Mouse (Mus musculus) lung, embryonic 14.5 days (tissue): ENCODE data around the gene Gm10334. TPM values are rescaled to one million over a fixed set of nuclear protein-coding genes. Genes with fewer than 3 reads are reported as not detected.
"Not testable (repeated sequence)": the region's sequence is repeated elsewhere in the genome, so short reads cannot be mapped to it uniquely, and the experiment has no call there.

Experiments used
- ATAC-seq: fragments of 200-750 bp; cut with Nextera tagmentation; 2 replicates; pipeline ENCODE4 v1.8.0; 2017; ENCODE audit warnings: mild to moderate bottlenecking, moderate TSS enrichment, moderate library complexity; ENCODE audit not compliant: insufficient read depth
- DNase-seq: peaks from one replicate; pipeline ENCODE4 v3.0.0-alpha.2; 2015
- H3K27ac ChIP-seq: fragments of 300-500 bp; sonication (generic); 2 replicates; pipeline ENCODE4 v1.5.1; 2014; ENCODE audit warnings: low read depth, mild to moderate bottlenecking, moderate library complexity
- H3K27me3 ChIP-seq: fragments of 300-500 bp; sonication (generic); 2 replicates; pipeline ENCODE4 v1.6.1; 2014; ENCODE audit warnings: low read length, control low read depth; ENCODE audit not compliant: insufficient read depth
- H3K36me3 ChIP-seq: fragments of 300-500 bp; sonication (generic); 2 replicates; pipeline ENCODE4 v1.6.1; 2014; ENCODE audit warnings: control low read depth; ENCODE audit not compliant: insufficient read depth
- H3K4me1 ChIP-seq: fragments of 300-500 bp; sonication (generic); 2 replicates; pipeline ENCODE4 v1.6.1; 2014; ENCODE audit warnings: antibody characterized with exemption, control low read depth; ENCODE audit not compliant: insufficient read depth
- H3K4me2 ChIP-seq: fragments of 300-500 bp; sonication (generic); 2 replicates; pipeline ENCODE4 v1.6.1; 2014; ENCODE audit warnings: mild to moderate bottlenecking
- H3K4me3 ChIP-seq: fragments of 300-500 bp; sonication (generic); 2 replicates; pipeline ENCODE4 v1.5.1; 2014; ENCODE audit warnings: low read depth, low read length
- H3K9ac ChIP-seq: fragments of 300-500 bp; sonication (generic); 2 replicates; pipeline ENCODE4 v1.6.1; 2014
- H3K9me3 ChIP-seq: fragments of 300-500 bp; sonication (generic); 2 replicates; pipeline ENCODE4 v1.6.1; 2016; ENCODE audit warnings: low read depth, low read length, control low read depth
- WGBS: fragments of 180-500 bp; shearing (Covaris S2); extraction: QIAGEN DNeasy Blood & Tissue Kit; methylation state at CpG from one replicate; pipeline ENCODE4 v1.1.7; 2014; 5-methylcytosine and 5-hydroxymethylcytosine counted together
- polyA plus RNA-seq: library from polyadenylated mRNA; unstranded; fragments of >200 nt; fragmentation: Nextera tagmentation; extraction: Ambion mirVana; gene quantifications from 2 replicates; pipeline ENCODE4 v1.2.1, GENCODE M21; 2014

Gm10334 gene
- not detected in 2 replicates for polyA plus RNA-seq

GRCm38 (mm10) chr6:41446045-41446444 lies at the start of gene Gm10334:
Gm10334 (minus strand) TSS chr6:41446145.
- not testable (repeated sequence) for DNase-seq, H3K36me3 ChIP-seq, H3K27me3 ChIP-seq, H3K4me3 ChIP-seq, H3K27ac ChIP-seq, H3K9ac ChIP-seq, H3K4me2 ChIP-seq, ATAC-seq, H3K9me3 ChIP-seq, H3K4me1 ChIP-seq

GRCm38 (mm10) chr6:41458632-41459031 lies 12.7 kb upstream of the Gm10334 start, which contains the start of gene Prss1:
Prss1 (plus strand) TSS chr6:41458932.
- not testable (repeated sequence) for H3K4me1 ChIP-seq, H3K4me3 ChIP-seq, H3K27ac ChIP-seq, H3K9ac ChIP-seq, H3K4me2 ChIP-seq, H3K9me3 ChIP-seq, ATAC-seq, DNase-seq, H3K27me3 ChIP-seq, H3K36me3 ChIP-seq

GRCm38 (mm10) chr6:41442261-41442660 lies 3.7 kb downstream of the Gm10334 start:
- H3K9ac ChIP-seq, DNase-seq, H3K9me3 ChIP-seq, H3K27ac ChIP-seq, ATAC-seq, H3K4me2 ChIP-seq, H3K4me3 ChIP-seq, H3K4me1 ChIP-seq, H3K27me3 ChIP-seq, H3K36me3 ChIP-seq: not testable (repeated sequence)
- 82% methylated on average over 2 of the region's 2 CpGs for WGBS

Other genes with a start within 250 kb of the Gm10334 start
- gene Try4, start 143.9 kb downstream of the Gm10334 start, polyA plus RNA-seq: not detected in 2 replicates
- not detected in 2 replicates for gene Try5, start 129.3 kb downstream of the Gm10334 start, polyA plus RNA-seq
- not detected in 2 replicates for gene Try10, start 92.0 kb downstream of the Gm10334 start, polyA plus RNA-seq
- gene Prss3, start 68.5 kb downstream of the Gm10334 start, polyA plus RNA-seq: not detected in 2 replicates
- gene Gm5771, start 53.8 kb downstream of the Gm10334 start, polyA plus RNA-seq: not detected in 2 replicates
- gene Prss1, start 12.8 kb upstream of the Gm10334 start, polyA plus RNA-seq: not detected in 2 replicates
- not detected in 2 replicates for gene Prss2, start 75.6 kb upstream of the Gm10334 start, polyA plus RNA-seq
- gene Ephb6, start 159.3 kb upstream of the Gm10334 start, polyA plus RNA-seq: 11.3 and 12.9 TPM in 2 replicates
- gene Trpv6, start 190.3 kb upstream of the Gm10334 start, polyA plus RNA-seq: 1.5 and 1.6 TPM in 2 replicates
- not detected in 2 replicates for gene Trpv5, start 234.6 kb upstream of the Gm10334 start, polyA plus RNA-seq
- gene Llcfc1, start 238.3 kb upstream of the Gm10334 start, polyA plus RNA-seq: not detected in 2 replicates